Mouse (Mus musculus): ENCODE results near the gene Zdhhc8. TPM values are rescaled to one million over a fixed set of nuclear protein-coding genes. Genes with fewer than 3 reads are reported as not detected.

The Zdhhc8 gene
- polyA plus RNA-seq, 1 experiment, result 14.3 TPM

DNA sequence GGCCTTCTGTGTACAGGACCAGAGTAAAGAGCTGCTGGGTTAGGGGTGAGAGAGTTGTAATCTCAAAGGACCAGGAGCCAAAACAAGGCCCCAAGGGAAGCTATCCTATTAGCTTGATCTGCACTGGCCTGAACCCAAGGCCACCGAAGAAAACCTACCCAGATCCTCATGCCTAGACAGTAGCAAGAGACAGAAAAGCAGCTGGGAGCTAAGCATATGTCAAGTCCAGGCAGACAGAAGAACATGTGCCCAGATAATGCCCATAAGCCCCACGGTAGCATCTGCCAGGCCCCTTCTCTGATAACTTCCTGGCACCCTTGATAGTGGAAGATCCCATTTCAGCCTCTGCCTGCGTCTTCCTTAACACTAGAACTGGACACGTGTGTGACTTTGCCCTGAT lies 48.1 kb downstream of the Zdhhc8 start:
- TF ChIP-seq CTCF (IDR thresholded peaks at IDR 0.05; ENCODE audit: low read depth, low read length) (no peak), POLR2A (IDR thresholded peaks at IDR 0.05; ENCODE audit: borderline replicate concordance, low read depth, low read length) (no peak)
- Histone ChIP-seq H3K4me1 (ENCODE audit: control insufficient read depth, insufficient read depth, low read length) (no peaks in the 10 kb centered on the region), H3K27ac (ENCODE audit: insufficient read depth, low read depth, low read length) (no peak overlapping the region), H3K4me3 (ENCODE audit: insufficient read depth, low read length) (no peak overlapping the region)

DNA sequence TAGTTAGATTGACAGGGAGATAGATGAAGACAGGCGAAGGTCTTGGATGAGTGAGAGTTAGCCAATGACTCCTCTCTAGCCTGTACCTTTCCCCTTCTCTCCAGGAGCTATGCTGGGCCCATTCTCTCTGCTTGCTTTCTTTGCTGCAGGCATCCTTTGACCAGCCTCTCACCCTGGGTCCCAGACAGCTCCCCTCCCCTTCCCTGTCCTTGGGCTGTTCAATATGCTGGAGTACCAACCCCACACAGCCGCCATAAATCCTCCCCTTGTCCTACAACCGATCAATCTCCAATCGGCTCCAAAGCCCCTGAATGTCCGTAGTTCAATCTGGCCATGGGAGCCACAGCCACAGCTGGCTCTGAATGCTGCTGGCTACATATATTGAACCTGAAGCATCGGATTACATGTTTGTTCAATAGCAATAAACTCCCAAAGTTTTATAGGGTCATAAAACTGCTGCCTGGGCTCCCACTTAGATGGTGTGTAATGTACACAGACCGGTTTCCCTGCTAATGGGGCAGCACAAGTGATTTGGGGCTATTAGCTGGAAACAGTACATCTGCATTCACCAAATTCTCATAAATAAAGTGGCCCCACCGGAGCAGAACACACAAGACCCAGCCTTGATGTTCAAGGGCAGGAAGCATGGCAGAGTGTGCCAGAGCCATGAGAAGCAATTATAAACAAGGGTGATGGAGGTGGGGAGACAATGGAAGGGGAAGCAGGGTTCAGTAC lies 49.1 kb downstream of the Zdhhc8 start:
- no peak for TF ChIP-seq CTCF (IDR thresholded peaks at IDR 0.05; ENCODE audit: low read depth, low read length)
- no peak for TF ChIP-seq POLR2A (IDR thresholded peaks at IDR 0.05; ENCODE audit: borderline replicate concordance, low read depth, low read length)
- H3K27ac ChIP-seq (ENCODE audit: insufficient read depth, low read depth, low read length), result no peak overlapping the region
- H3K4me3 ChIP-seq (ENCODE audit: insufficient read depth, low read length), result no peak overlapping the region
- H3K4me1 ChIP-seq (ENCODE audit: control insufficient read depth, insufficient read depth, low read length), result no peaks in the 10 kb centered on the region

DNA sequence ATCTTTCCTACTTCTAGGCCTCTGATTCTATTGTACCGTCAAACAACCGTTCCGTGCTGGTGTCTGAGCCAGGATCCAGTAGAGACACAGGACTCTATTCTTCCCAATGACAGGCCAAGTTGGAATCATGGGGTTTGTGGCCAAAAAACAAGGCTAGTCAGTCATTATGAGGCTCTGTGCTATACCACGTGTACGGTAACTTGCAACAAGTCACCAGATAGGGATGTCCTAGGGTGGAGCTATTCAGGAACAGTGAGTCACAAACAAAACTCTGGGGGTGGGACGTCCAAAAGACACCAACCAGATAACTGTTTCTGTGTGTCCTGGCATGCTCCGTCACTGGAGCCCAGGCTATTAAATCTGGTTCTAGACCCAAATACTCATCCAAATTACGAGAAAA lies 52.2 kb downstream of the Zdhhc8 start:
- TF ChIP-seq POLR2A (IDR thresholded peaks at IDR 0.05; ENCODE audit: borderline replicate concordance, low read depth, low read length) (no peak), CTCF (IDR thresholded peaks at IDR 0.05; ENCODE audit: low read depth, low read length) (no peak)
- no peak overlapping the region for H3K27ac ChIP-seq (ENCODE audit: insufficient read depth, low read depth, low read length)
- no peak overlapping the region for H3K4me3 ChIP-seq (ENCODE audit: insufficient read depth, low read length)
- no peaks in the 10 kb centered on the region for H3K4me1 ChIP-seq (ENCODE audit: control insufficient read depth, insufficient read depth, low read length)

DNA sequence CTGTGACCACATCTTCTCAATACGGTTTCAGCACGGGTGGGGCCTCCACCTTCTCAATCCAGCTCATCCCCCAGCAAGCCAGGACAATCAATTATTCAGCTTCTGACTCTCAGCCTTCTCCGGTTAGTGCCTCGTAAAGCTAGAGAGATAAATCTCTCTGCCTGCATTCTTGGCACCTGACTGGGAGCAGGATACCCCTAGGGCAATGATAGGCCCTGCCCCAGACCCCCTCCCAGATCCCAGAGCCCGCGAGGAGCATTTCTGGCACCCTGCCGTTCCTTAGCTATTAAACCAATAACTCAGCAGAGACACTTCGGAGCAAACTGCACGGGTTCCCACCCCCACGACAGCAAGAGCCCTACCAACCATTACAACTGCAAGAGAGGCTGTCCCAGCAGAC lies 53.5 kb downstream of the Zdhhc8 start:
- no peak overlapping the region for H3K4me3 ChIP-seq (ENCODE audit: insufficient read depth, low read length)
- no peaks in the 10 kb centered on the region for H3K4me1 ChIP-seq (ENCODE audit: control insufficient read depth, insufficient read depth, low read length)
- TF ChIP-seq POLR2A (IDR thresholded peaks at IDR 0.05; ENCODE audit: borderline replicate concordance, low read depth, low read length), result no peak
- TF ChIP-seq CTCF (IDR thresholded peaks at IDR 0.05; ENCODE audit: low read depth, low read length), result no peak
- no peak overlapping the region for H3K27ac ChIP-seq (ENCODE audit: insufficient read depth, low read depth, low read length)

DNA sequence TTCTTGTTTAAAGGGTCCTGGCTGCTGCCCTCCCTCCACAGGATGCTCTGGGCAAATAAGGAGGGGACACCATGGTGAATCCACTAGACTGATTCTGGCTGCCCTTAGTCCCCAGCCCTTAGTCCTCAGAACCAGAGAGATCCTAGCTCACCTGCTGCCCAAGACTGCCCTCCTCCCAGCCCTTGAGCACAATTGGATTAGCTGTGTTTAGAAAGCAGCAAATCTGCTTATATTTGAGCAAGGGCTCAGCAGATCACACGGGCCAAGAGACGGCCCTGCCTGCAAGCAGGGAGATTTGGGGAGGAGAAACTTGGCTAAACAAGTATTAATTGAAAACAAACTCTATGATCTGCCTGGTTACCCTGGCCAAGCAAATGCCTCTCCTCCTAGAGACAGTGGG lies 55.3 kb downstream of the Zdhhc8 start:
- H3K27ac ChIP-seq (ENCODE audit: insufficient read depth, low read depth, low read length), result no peak overlapping the region
- no peak for TF ChIP-seq POLR2A (IDR thresholded peaks at IDR 0.05; ENCODE audit: borderline replicate concordance, low read depth, low read length)
- no peak for TF ChIP-seq CTCF (IDR thresholded peaks at IDR 0.05; ENCODE audit: low read depth, low read length)
- no peak overlapping the region for H3K4me3 ChIP-seq (ENCODE audit: insufficient read depth, low read length)
- no peaks in the 10 kb centered on the region for H3K4me1 ChIP-seq (ENCODE audit: control insufficient read depth, insufficient read depth, low read length)

DNA sequence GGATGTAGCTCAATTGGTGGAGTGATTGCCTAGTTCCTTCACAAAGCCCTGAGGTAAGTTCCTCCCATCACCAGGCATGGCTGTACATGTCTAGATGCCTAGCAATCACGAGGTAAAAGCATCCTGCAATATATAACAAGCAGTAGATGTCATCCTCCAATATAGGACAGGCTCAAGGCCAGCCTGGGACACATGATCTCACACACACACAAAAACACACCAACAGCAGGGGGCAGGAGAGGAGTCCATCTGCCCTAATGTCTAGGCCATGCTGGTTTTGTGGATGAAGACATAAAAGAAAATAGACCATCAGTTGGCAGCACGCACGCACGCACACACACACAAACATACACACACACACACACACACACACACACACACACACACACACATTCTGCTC lies 58.2 kb downstream of the Zdhhc8 start:
- H3K4me3 ChIP-seq (ENCODE audit: insufficient read depth, low read length), result no peak overlapping the region
- H3K27ac ChIP-seq (ENCODE audit: insufficient read depth, low read depth, low read length), result no peak overlapping the region
- TF ChIP-seq POLR2A (IDR thresholded peaks at IDR 0.05; ENCODE audit: borderline replicate concordance, low read depth, low read length), result no peak
- no peak for TF ChIP-seq CTCF (IDR thresholded peaks at IDR 0.05; ENCODE audit: low read depth, low read length)
- H3K4me1 ChIP-seq (ENCODE audit: control insufficient read depth, insufficient read depth, low read length), result no peaks in the 10 kb centered on the region

DNA sequence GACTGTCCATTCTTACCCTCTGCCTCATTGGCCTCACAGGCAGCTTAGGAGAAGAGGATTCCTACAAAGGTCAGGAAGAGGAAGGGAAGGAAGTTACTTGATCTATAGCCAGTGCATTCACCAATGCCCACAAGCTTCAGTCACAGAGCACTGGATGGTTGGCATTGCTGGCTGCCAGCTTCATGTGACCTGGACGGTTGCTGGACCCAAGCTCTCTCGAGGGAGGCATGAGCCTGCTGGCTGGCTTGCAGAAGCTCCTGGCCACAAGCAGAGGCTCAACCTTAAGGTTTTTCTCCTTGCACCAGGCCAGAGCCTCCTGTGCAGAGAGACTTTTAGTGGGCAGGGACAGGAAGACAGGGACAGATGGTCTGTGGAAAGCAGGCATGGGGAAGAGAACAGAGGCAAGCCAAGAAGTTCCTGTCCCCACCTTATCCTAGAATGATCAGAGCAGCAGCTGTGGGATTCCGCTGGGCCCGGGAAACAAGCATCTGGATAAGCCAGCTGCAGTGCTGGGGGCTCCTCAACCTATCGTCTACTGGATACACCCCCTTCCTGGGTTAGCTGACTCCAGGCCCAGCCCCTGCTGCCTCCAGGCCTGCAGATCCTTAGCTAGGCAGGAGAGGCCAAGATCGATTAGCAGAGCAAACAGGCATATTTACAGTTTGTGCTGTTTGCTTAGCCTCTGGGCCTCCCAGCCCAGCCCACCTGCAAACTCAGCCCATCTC lies 59.0 kb downstream of the Zdhhc8 start:
- no peak for TF ChIP-seq CTCF (IDR thresholded peaks at IDR 0.05; ENCODE audit: low read depth, low read length)
- TF ChIP-seq POLR2A (IDR thresholded peaks at IDR 0.05; ENCODE audit: borderline replicate concordance, low read depth, low read length), result no peak

DNA sequence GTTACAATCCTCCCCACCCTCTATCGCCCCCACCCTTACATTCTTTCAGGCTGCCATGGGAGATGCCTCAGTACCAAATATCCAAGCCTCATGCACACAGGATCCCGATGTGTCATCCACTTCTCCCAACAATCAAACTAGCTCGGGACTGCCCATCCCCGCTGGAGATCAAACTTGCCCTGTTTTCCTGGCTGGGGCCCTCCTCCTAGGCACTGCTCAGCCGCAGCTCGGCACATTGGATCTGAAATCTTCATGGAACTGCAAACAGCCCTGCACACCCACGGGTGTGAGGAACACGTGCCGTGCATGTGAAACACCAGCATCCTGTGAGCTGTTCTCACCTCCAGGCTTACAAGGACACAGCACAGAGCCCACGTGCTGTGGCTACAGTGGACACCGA lies 61.1 kb downstream of the Zdhhc8 start:
- TF ChIP-seq POLR2A (IDR thresholded peaks at IDR 0.05; ENCODE audit: borderline replicate concordance, low read depth, low read length) (no peak), CTCF (IDR thresholded peaks at IDR 0.05; ENCODE audit: low read depth, low read length) (no peak)
- Histone ChIP-seq H3K4me1 (ENCODE audit: control insufficient read depth, insufficient read depth, low read length) (no peaks in the 10 kb centered on the region), H3K27ac (ENCODE audit: insufficient read depth, low read depth, low read length) (no peak overlapping the region), H3K4me3 (ENCODE audit: insufficient read depth, low read length) (no peak overlapping the region)

More for the DNA sequence above, 59.0 kb downstream of the Zdhhc8 start:
- Histone ChIP-seq H3K4me3 (ENCODE audit: insufficient read depth, low read length) (no peak overlapping the region), H3K27ac (ENCODE audit: insufficient read depth, low read depth, low read length) (no peak overlapping the region), H3K4me1 (ENCODE audit: control insufficient read depth, insufficient read depth, low read length) (no peaks in the 10 kb centered on the region)

DNA sequence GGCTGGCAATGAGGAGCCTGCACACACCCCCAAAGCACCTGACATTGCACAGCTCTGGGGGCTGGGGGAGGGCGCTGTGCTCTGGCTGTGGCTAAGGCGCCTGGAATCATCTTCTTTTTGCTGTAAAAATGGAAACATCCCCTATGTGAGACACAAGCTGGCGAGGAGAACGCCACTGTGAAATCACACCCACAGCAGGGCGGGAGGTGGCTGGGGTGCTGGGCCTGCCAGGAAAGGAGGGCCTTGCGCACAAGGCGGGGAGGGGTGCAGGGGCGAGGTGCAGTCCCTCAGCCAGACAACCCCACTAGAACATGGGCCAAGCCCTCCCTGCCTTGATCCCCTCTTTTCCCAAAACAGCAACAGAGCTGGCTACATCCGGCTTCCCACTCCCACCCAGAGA lies 61.7 kb downstream of the Zdhhc8 start:
- Histone ChIP-seq H3K4me3 (ENCODE audit: insufficient read depth, low read length) (no peak overlapping the region), H3K4me1 (ENCODE audit: control insufficient read depth, insufficient read depth, low read length) (no peaks in the 10 kb centered on the region), H3K27ac (ENCODE audit: insufficient read depth, low read depth, low read length) (no peak overlapping the region)
- TF ChIP-seq CTCF (IDR thresholded peaks at IDR 0.05; ENCODE audit: low read depth, low read length) (no peak), POLR2A (IDR thresholded peaks at IDR 0.05; ENCODE audit: borderline replicate concordance, low read depth, low read length) (no peak)

DNA sequence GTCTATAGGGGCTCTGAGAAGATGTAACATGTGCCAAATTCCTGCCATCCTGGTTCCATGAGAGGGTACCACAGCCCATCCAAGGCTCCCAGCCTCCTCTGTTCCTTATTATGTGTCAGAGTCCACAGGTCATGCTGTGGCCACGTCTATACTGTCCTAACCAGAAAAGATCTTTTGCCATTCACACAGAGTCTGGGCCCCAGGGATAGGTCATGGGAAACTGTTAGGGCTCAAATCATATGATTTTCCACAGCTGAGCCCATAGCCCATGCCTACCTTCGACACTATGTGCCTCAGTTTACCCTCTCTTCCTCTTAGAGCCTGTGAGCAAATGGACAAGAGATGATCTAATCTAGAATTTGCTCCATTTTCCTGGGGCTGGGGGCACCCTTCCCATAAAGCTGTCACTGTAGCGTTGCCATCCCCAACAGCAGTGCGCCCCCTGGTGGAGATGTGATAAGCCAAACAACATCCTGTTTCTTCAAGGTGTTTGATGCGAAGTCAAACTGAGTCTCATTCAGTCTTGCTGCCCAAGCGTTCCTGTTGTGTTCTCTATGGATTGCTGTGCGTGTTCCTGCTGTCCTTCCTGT lies 62.6 kb downstream of the Zdhhc8 start:
- TF ChIP-seq POLR2A (IDR thresholded peaks at IDR 0.05; ENCODE audit: borderline replicate concordance, low read depth, low read length) (no peak), CTCF (IDR thresholded peaks at IDR 0.05; ENCODE audit: low read depth, low read length) (peak; percentile 98)
- Histone ChIP-seq H3K27ac (ENCODE audit: insufficient read depth, low read depth, low read length) (no peak overlapping the region), H3K4me3 (ENCODE audit: insufficient read depth, low read length) (no peak overlapping the region), H3K4me1 (ENCODE audit: control insufficient read depth, insufficient read depth, low read length) (no peaks in the 10 kb centered on the region)

Other genes with a start within 250 kb of the Zdhhc8 start
- 23.0 and 26.4 TPM in 2 replicates for gene Dgcr6, start 182.3 kb downstream of the Zdhhc8 start, polyA plus RNA-seq (2012; ENCODE audit: insufficient read depth, insufficient read length, missing spikeins)
- gene Prodh, start 144.9 kb downstream of the Zdhhc8 start, polyA plus RNA-seq (2012; ENCODE audit: insufficient read depth, insufficient read length, missing spikeins), result 4.5 and 4.8 TPM in 2 replicates
- not detected in 2 replicates for gene Rtn4r, start 107.5 kb downstream of the Zdhhc8 start, polyA plus RNA-seq (2012; ENCODE audit: insufficient read depth, insufficient read length, missing spikeins)
- not detected in 2 replicates for gene Ccdc188, start 17.3 kb downstream of the Zdhhc8 start, polyA plus RNA-seq (2012; ENCODE audit: insufficient read depth, insufficient read length, missing spikeins)
- gene Trmt2a, start 13.5 kb upstream of the Zdhhc8 start, polyA plus RNA-seq (2012; ENCODE audit: insufficient read depth, insufficient read length, missing spikeins), result 64.4 and 64.9 TPM in 2 replicates
- 85.0 and 105 TPM in 2 replicates for gene Ranbp1, start 13.6 kb upstream of the Zdhhc8 start, polyA plus RNA-seq (2012; ENCODE audit: insufficient read depth, insufficient read length, missing spikeins)
- 5.3 and 11.4 TPM in 2 replicates for gene Gm49776, start 23.2 kb upstream of the Zdhhc8 start, polyA plus RNA-seq (2012; ENCODE audit: insufficient read depth, insufficient read length, missing spikeins)
- 19.8 and 21.4 TPM in 2 replicates for gene Dgcr8, start 54.1 kb upstream of the Zdhhc8 start, polyA plus RNA-seq (2012; ENCODE audit: insufficient read depth, insufficient read length, missing spikeins)
- 26.3 and 33.0 TPM in 2 replicates for gene Tango2, start 113.0 kb upstream of the Zdhhc8 start, polyA plus RNA-seq (2012; ENCODE audit: insufficient read depth, insufficient read length, missing spikeins)
- gene Arvcf, start 113.0 kb upstream of the Zdhhc8 start, polyA plus RNA-seq (2012; ENCODE audit: insufficient read depth, insufficient read length, missing spikeins), result 1.8 and 3.5 TPM in 2 replicates
- 23.4 and 26.3 TPM in 2 replicates for gene Txnrd2, start 191.2 kb upstream of the Zdhhc8 start, polyA plus RNA-seq (2012; ENCODE audit: insufficient read depth, insufficient read length, missing spikeins)
- 93.3 and 99.6 TPM in 2 replicates for gene Comt, start 191.7 kb upstream of the Zdhhc8 start, polyA plus RNA-seq (2012; ENCODE audit: insufficient read depth, insufficient read length, missing spikeins)